Mouse (Mus musculus): ENCODE measurements around the gene Iqcd.

DNA sequence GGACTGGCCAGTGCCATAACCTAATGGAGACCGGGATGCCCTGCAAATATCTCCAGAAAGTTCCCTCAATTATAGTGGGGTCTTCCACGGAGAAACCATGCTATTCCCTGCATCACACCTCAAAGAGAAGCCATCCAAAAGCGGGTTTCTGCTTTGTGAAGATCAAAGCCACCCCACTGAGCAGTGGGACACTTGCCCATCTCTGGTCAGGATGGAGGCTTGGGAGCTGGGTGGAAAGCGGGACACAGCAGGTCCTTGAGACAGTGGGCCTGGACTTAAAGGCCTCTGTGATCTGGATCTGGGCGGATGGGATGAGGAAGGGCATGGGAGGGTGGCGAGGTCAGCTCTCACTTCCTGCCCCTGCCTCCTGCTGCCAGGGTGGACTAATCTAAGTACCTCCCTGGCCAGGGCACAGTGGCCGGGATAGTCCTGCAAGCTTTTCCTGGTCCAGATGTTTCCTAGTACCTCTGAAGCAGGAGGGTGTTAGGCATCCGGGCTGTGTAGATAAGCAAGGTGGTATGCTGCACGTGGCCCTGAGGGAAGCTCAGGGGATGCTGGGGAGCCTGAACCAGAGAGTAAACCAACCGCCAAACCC, 14.2 kb upstream of the Iqcd start:
- no peak for TF ChIP-seq CTCF (IDR thresholded peaks at IDR 0.05)
- TF ChIP-seq POLR2A (IDR thresholded peaks at IDR 0.05; ENCODE audit: insufficient read depth, low read depth, low read length), result no peak

Data from heart, adult 2 months (tissue).